Mouse (Mus musculus) CD8-positive naive resting alpha-beta T cell, adult 2 months (primary cell): Measurements from ENCODE around the gene Ephb6.
"Not testable (repeated sequence)": the region's sequence is repeated elsewhere in the genome, so short reads cannot be mapped to it uniquely, and the experiment has no call there.

Source experiments
- DNase-seq, 2 experiments: peaks; one replicate each; pipeline ENCODE4 v3.0.0; 2022; ENCODE audit warnings: low read depth in 2 of 2, low spot score in 2 of 2

The Ephb6 gene

GRCm38 (mm10) chr6:41605061-41605793, at the start of gene Ephb6:
Ephb6 (plus strand) TSS chr6:41605482.
- DNase-seq, result peak; percentile 64 to 66

- no peak for DNase-seq
Measured at GRCm38 (mm10) chr6:41556389-41556788, 48.9 kb upstream of the Ephb6 start.

- DNase-seq, result no peak
Measured at GRCm38 (mm10) chr6:41557468-41557867, 47.8 kb upstream of the Ephb6 start.

GRCm38 (mm10) chr6:41558271-41558670, 47.0 kb upstream of the Ephb6 start:
- peak in 1 of 2 experiments; percentile 55 for DNase-seq

GRCm38 (mm10) chr6:41559331-41559730, 46.0 kb upstream of the Ephb6 start:
- DNase-seq, result no peak

- no peak for DNase-seq
Measured at GRCm38 (mm10) chr6:41560273-41560672, 45.0 kb upstream of the Ephb6 start.

- no peak for DNase-seq
Measured at GRCm38 (mm10) chr6:41562598-41562997, 42.7 kb upstream of the Ephb6 start.

GRCm38 (mm10) chr6:41563104-41563951, 42.0 kb upstream of the Ephb6 start:
- not testable (repeated sequence) for DNase-seq

- no peak for DNase-seq
Measured at GRCm38 (mm10) chr6:41565261-41565660, 40.0 kb upstream of the Ephb6 start.

GRCm38 (mm10) chr6:41566965-41567364, 38.3 kb upstream of the Ephb6 start:
- DNase-seq, result no peak

- DNase-seq, result no peak
Measured at GRCm38 (mm10) chr6:41569078-41569477, 36.2 kb upstream of the Ephb6 start.

GRCm38 (mm10) chr6:41576526-41577097, 28.7 kb upstream of the Ephb6 start:
- DNase-seq, result no peak

GRCm38 (mm10) chr6:41577297-41577696, 28.0 kb upstream of the Ephb6 start:
- no peak for DNase-seq

GRCm38 (mm10) chr6:41581295-41581694, 24.0 kb upstream of the Ephb6 start:
- no peak for DNase-seq

- DNase-seq, result no peak
Measured at GRCm38 (mm10) chr6:41582189-41582588, 23.1 kb upstream of the Ephb6 start.

GRCm38 (mm10) chr6:41604401-41605050, 756 bp upstream of the Ephb6 start:
- peak; percentile 67 to 75 for DNase-seq

GRCm38 (mm10) chr6:41605794-41606104, 467 bp downstream of the Ephb6 start:
- no peak for DNase-seq

GRCm38 (mm10) chr6:41606214-41606613, 932 bp downstream of the Ephb6 start:
- DNase-seq, result no peak

- DNase-seq, result no peak
Measured at GRCm38 (mm10) chr6:41607637-41608036, 2.4 kb downstream of the Ephb6 start.

GRCm38 (mm10) chr6:41620173-41620798, 15.0 kb downstream of the Ephb6 start:
- no peak for DNase-seq
